Mouse (Mus musculus) erythroblast, embryonic 14.5 days (primary cell): ENCODE data around the gene Gm10134.

ENCODE experiments used
- GATA1 ChIP-seq: IDR thresholded peaks from 2 replicates; pipeline ENCODE4 v1.6.1; 2012; ENCODE audit warnings: low read length, inconsistent platforms, mixed read lengths
- TAL1 ChIP-seq: IDR thresholded peaks from 3 replicates; pipeline ENCODE4 v1.6.1; 2012; ENCODE audit warnings: low read length, inconsistent platforms, mixed read lengths

- TF ChIP-seq TAL1 (no peak), GATA1 (no peak)
Measured at GRCm38 (mm10) chr2:28536166-28536565, 30.3 kb downstream of the Gm10134 start.
